Mouse (Mus musculus) heart, embryonic 13.5 days (tissue): ENCODE results near the gene Rspry1. TPM values are rescaled to one million over a fixed set of nuclear protein-coding genes. Genes with fewer than 3 reads are reported as not detected.

Source experiments
- ATAC-seq: fragments of 200-750 bp; cut with Nextera tagmentation; 2 replicates; pipeline ENCODE4 v1.8.0; 2017; ENCODE audit warnings: moderate TSS enrichment; ENCODE audit not compliant: insufficient number of reproducible peaks, low FRiP score, low TSS enrichment; ENCODE audit errors: extremely low read depth
- H3K27ac ChIP-seq: fragments of 300-500 bp; sonication (generic); replicated peaks from 2 replicates; pipeline ENCODE4 v1.5.1; 2015; ENCODE audit warnings: moderate library complexity, mild to moderate bottlenecking, inconsistent platforms
- H3K27me3 ChIP-seq: fragments of 300-500 bp; sonication (generic); replicated peaks from 2 replicates; pipeline ENCODE4 v1.6.1; 2015; ENCODE audit warnings: mild to moderate bottlenecking, inconsistent platforms
- H3K36me3 ChIP-seq: fragments of 300-500 bp; sonication (generic); 2 replicates; pipeline ENCODE4 v1.6.1; 2015; ENCODE audit warnings: mild to moderate bottlenecking, inconsistent platforms
- H3K4me1 ChIP-seq: fragments of 300-500 bp; sonication (generic); 2 replicates; pipeline ENCODE4 v1.6.1; 2015; ENCODE audit warnings: inconsistent platforms
- H3K4me2 ChIP-seq: fragments of 300-500 bp; sonication (generic); 2 replicates; pipeline ENCODE4 v1.6.1; 2015; ENCODE audit warnings: inconsistent platforms, mild to moderate bottlenecking, moderate library complexity
- H3K4me3 ChIP-seq: fragments of 300-500 bp; sonication (generic); 2 replicates; pipeline ENCODE4 v1.5.1; 2015; ENCODE audit warnings: moderate library complexity, mild to moderate bottlenecking, inconsistent platforms
- H3K9ac ChIP-seq: fragments of 300-500 bp; sonication (generic); 2 replicates; pipeline ENCODE4 v1.6.1; 2015; ENCODE audit warnings: inconsistent platforms, mild to moderate bottlenecking, moderate library complexity
- H3K9me3 ChIP-seq: fragments of 300-500 bp; sonication (generic); 2 replicates; pipeline ENCODE4 v1.6.1; 2016; ENCODE audit warnings: inconsistent platforms
- WGBS: fragments of 180-500 bp; shearing (Covaris S2); methylation state at CpG from one replicate; pipeline ENCODE4 v1.1.7; 2015; ENCODE audit warnings: mixed read lengths; 5-methylcytosine and 5-hydroxymethylcytosine counted together
- polyA plus RNA-seq: library from polyadenylated mRNA; unstranded; fragments of >200 nt; fragmentation: Nextera tagmentation; extraction: Ambion mirVana; gene quantifications from 2 replicates; pipeline ENCODE4 v1.2.1, GENCODE M21; 2015

Gene Rspry1
- polyA plus RNA-seq, 1 experiment from 2014 or later, result 21.6 TPM

GRCm38 (mm10) chr8:94607064-94607463 is 5.3 kb downstream of the Rspry1 start:
- Histone ChIP-seq H3K9me3 (no peaks in the 10 kb centered on the region), H3K4me1 (peaks cover 14% of the 10 kb centered on the region), H3K36me3 (peaks cover 6% of the 10 kb centered on the region; the same call in 1 of the 2 replicates), H3K9ac (no peak overlapping the region), H3K4me3 (no peak overlapping the region), H3K27ac (no peak overlapping the region), H3K27me3 (no peaks in the 10 kb centered on the region), H3K4me2 (no peak overlapping the region)
- 89% methylated on average over 5 of the region's 5 CpGs for WGBS
- no peak for ATAC-seq

- Histone ChIP-seq H3K9me3 (no peaks in the 10 kb centered on the region), H3K36me3 (peaks cover 55% of the 10 kb centered on the region), H3K4me2 (no peak overlapping the region), H3K4me1 (no peaks in the 10 kb centered on the region), H3K27me3 (no peaks in the 10 kb centered on the region), H3K27ac (no peak overlapping the region), H3K4me3 (no peak overlapping the region), H3K9ac (no peak overlapping the region)
- WGBS, result 89% methylated on average over 1 of the region's 1 CpGs
- no peak for ATAC-seq
These were observed 23.1 kb downstream of the Rspry1 start for GRCm38 (mm10) chr8:94624885-94625284.

- no peaks in the 10 kb centered on the region for H3K9me3 ChIP-seq
- no peak overlapping the region for H3K4me3 ChIP-seq
- no peak for ATAC-seq
- no peaks in the 10 kb centered on the region for H3K4me1 ChIP-seq
- H3K27ac ChIP-seq, result no peak overlapping the region
- H3K4me2 ChIP-seq, result no peak overlapping the region
- H3K27me3 ChIP-seq, result no peaks in the 10 kb centered on the region
- WGBS, result 85% methylated on average over 2 of the region's 2 CpGs
- no peak overlapping the region for H3K9ac ChIP-seq
- H3K36me3 ChIP-seq, result peaks cover 90% of the 10 kb centered on the region
These were observed 31.9 kb downstream of the Rspry1 start for GRCm38 (mm10) chr8:94633564-94634194.

- Histone ChIP-seq H3K9me3 (no peaks in the 10 kb centered on the region), H3K4me2 (no peak overlapping the region), H3K27ac (no peak overlapping the region), H3K9ac (no peak overlapping the region), H3K27me3 (no peaks in the 10 kb centered on the region), H3K36me3 (peaks cover 91% of the 10 kb centered on the region), H3K4me3 (no peak overlapping the region), H3K4me1 (no peaks in the 10 kb centered on the region)
- ATAC-seq, result no peak
These were observed 32.5 kb downstream of the Rspry1 start for GRCm38 (mm10) chr8:94634211-94634610.

GRCm38 (mm10) chr8:94641183-94641582 is 39.4 kb downstream of the Rspry1 start:
- H3K9ac ChIP-seq, result no peak overlapping the region
- H3K4me3 ChIP-seq, result no peak overlapping the region
- H3K27ac ChIP-seq, result no peak overlapping the region
- H3K4me1 ChIP-seq, result no peaks in the 10 kb centered on the region
- H3K9me3 ChIP-seq, result no peaks in the 10 kb centered on the region
- 78% methylated on average over 2 of the region's 2 CpGs for WGBS
- H3K4me2 ChIP-seq, result no peak overlapping the region
- H3K27me3 ChIP-seq, result no peaks in the 10 kb centered on the region
- ATAC-seq, result no peak
- peaks cover 94% of the 10 kb centered on the region for H3K36me3 ChIP-seq

GRCm38 (mm10) chr8:94641938-94642337 is 40.2 kb downstream of the Rspry1 start:
- no peak for ATAC-seq
- Histone ChIP-seq H3K4me1 (no peaks in the 10 kb centered on the region), H3K36me3 (peaks cover 94% of the 10 kb centered on the region), H3K27me3 (no peaks in the 10 kb centered on the region), H3K27ac (no peak overlapping the region), H3K4me2 (no peak overlapping the region), H3K9me3 (no peaks in the 10 kb centered on the region), H3K9ac (no peak overlapping the region), H3K4me3 (no peak overlapping the region)
- WGBS, result 88% methylated on average over 3 of the region's 3 CpGs

GRCm38 (mm10) chr8:94645202-94645601 is 43.5 kb downstream of the Rspry1 start:
- no peak for ATAC-seq
- peaks cover 90% of the 10 kb centered on the region for H3K36me3 ChIP-seq
- 30% methylated on average over 1 of the region's 1 CpGs for WGBS

GRCm38 (mm10) chr8:94646165-94646564 is 44.4 kb downstream of the Rspry1 start:
- H3K4me1 ChIP-seq, result no peaks in the 10 kb centered on the region
- no peak overlapping the region for H3K4me2 ChIP-seq
- H3K9ac ChIP-seq, result no peak overlapping the region
- H3K4me3 ChIP-seq, result no peak overlapping the region
- no peak for ATAC-seq
- no peaks in the 10 kb centered on the region for H3K27me3 ChIP-seq
- H3K9me3 ChIP-seq, result no peaks in the 10 kb centered on the region
- WGBS, result 85% methylated on average over 3 of the region's 3 CpGs
- no peak overlapping the region for H3K27ac ChIP-seq
- peaks cover 89% of the 10 kb centered on the region for H3K36me3 ChIP-seq

More at GRCm38 (mm10) chr8:94645202-94645601, 43.5 kb downstream of the Rspry1 start:
- Histone ChIP-seq H3K9me3 (no peaks in the 10 kb centered on the region), H3K9ac (no peak overlapping the region), H3K4me3 (no peak overlapping the region), H3K27me3 (no peaks in the 10 kb centered on the region), H3K4me1 (no peaks in the 10 kb centered on the region), H3K4me2 (no peak overlapping the region), H3K27ac (no peak overlapping the region)

GRCm38 (mm10) chr8:94649496-94649895 is 47.8 kb downstream of the Rspry1 start:
- H3K9ac ChIP-seq, result no peak overlapping the region
- WGBS, result 69% methylated on average over 3 of the region's 3 CpGs
- H3K27ac ChIP-seq, result no peak overlapping the region
- no peaks in the 10 kb centered on the region for H3K4me1 ChIP-seq
- no peak overlapping the region for H3K4me3 ChIP-seq
- no peak for ATAC-seq
- no peak overlapping the region for H3K4me2 ChIP-seq
- H3K36me3 ChIP-seq, result peaks cover 90% of the 10 kb centered on the region
- no peaks in the 10 kb centered on the region for H3K9me3 ChIP-seq
- no peaks in the 10 kb centered on the region for H3K27me3 ChIP-seq

- Histone ChIP-seq H3K4me2 (no peak overlapping the region), H3K4me3 (no peak overlapping the region), H3K36me3 (peaks cover 93% of the 10 kb centered on the region), H3K4me1 (no peaks in the 10 kb centered on the region), H3K9me3 (no peaks in the 10 kb centered on the region), H3K27me3 (no peaks in the 10 kb centered on the region), H3K9ac (no peak overlapping the region), H3K27ac (no peak overlapping the region)
- no peak for ATAC-seq
- WGBS, result 90% methylated on average over 3 of the region's 3 CpGs
These were observed 51.2 kb downstream of the Rspry1 start for GRCm38 (mm10) chr8:94652951-94653350.

GRCm38 (mm10) chr8:94654994-94655393 is 53.3 kb downstream of the Rspry1 start:
- Histone ChIP-seq H3K9ac (no peak overlapping the region), H3K4me2 (no peak overlapping the region), H3K36me3 (peaks cover 88% of the 10 kb centered on the region), H3K27ac (no peak overlapping the region), H3K9me3 (no peaks in the 10 kb centered on the region), H3K27me3 (no peaks in the 10 kb centered on the region), H3K4me1 (no peaks in the 10 kb centered on the region), H3K4me3 (no peak overlapping the region)
- ATAC-seq, result no peak

- H3K9me3 ChIP-seq, result no peaks in the 10 kb centered on the region
- H3K27ac ChIP-seq, result no peak overlapping the region
- H3K4me2 ChIP-seq, result no peak overlapping the region
- no peak for ATAC-seq
- no peaks in the 10 kb centered on the region for H3K4me1 ChIP-seq
- no peak overlapping the region for H3K9ac ChIP-seq
- WGBS, result 92% methylated on average over 2 of the region's 2 CpGs
- peaks cover 77% of the 10 kb centered on the region for H3K36me3 ChIP-seq
- H3K4me3 ChIP-seq, result no peak overlapping the region
- no peaks in the 10 kb centered on the region for H3K27me3 ChIP-seq
These were observed 56.3 kb downstream of the Rspry1 start for GRCm38 (mm10) chr8:94658031-94658430.
